Mouse (Mus musculus) cerebellum, adult (tissue): ENCODE measurements at regions not wholly inside any gene's neighbourhood (a gene's known extent, or its start where the extent isn't known, plus 50 kb on each side); places are given as distances from the start of the nearest gene placed in this dataset.

Experiments used
- ATAC-seq: cut with Nextera tagmentation; 2 replicates; pipeline ENCODE4 v1.9.2; 2017; ENCODE audit warnings: mild to moderate bottlenecking, moderate library complexity, mixed read lengths; ENCODE audit not compliant: insufficient number of reproducible peaks, low FRiP score, low TSS enrichment

GRCm38 (mm10) chr8:59499618-59500017 is 587.2 kb upstream of the Galntl6 start:
- ATAC-seq = no peak

GRCm38 (mm10) chr8:59491392-59491791 is 579.0 kb upstream of the Galntl6 start:
- ATAC-seq = no peak

- ATAC-seq = no peak
Observed at GRCm38 (mm10) chr8:59478257-59478656, 565.8 kb upstream of the Galntl6 start.

GRCm38 (mm10) chr8:59474195-59474594 is 561.8 kb upstream of the Galntl6 start:
- ATAC-seq = no peak

GRCm38 (mm10) chr8:59448622-59449021 is 536.2 kb upstream of the Galntl6 start:
- ATAC-seq = no peak

GRCm38 (mm10) chr8:59403659-59404058 is 491.2 kb upstream of the Galntl6 start:
- no peak; the same call in 1 of the 2 replicates for ATAC-seq

GRCm38 (mm10) chr8:59389706-59390105 is 477.3 kb upstream of the Galntl6 start:
- ATAC-seq = no peak

- ATAC-seq = no peak
Observed at GRCm38 (mm10) chr8:59384711-59385110, 472.3 kb upstream of the Galntl6 start.

- ATAC-seq = peak; percentile 56; the same call in 1 of the 2 replicates
Observed at GRCm38 (mm10) chr8:59352983-59353382, 440.5 kb upstream of the Galntl6 start.

- no peak for ATAC-seq
Observed at GRCm38 (mm10) chr8:59334990-59335389, 422.6 kb upstream of the Galntl6 start.
